Mouse (Mus musculus) MEL (cell line): Measurements from ENCODE around the gene Fbln2. TPM values are rescaled to one million over a fixed set of nuclear protein-coding genes. Genes with fewer than 3 reads are reported as not detected.

ENCODE experiments used
- DNase-seq: peaks from one replicate; pipeline ENCODE4 v3.0.0; 2011; ENCODE audit warnings: low read depth, low spot score
- H3K27ac ChIP-seq: 2 replicates; pipeline ENCODE4 v1.5.1; 2012; ENCODE audit warnings: low read depth, mild to moderate bottlenecking, control low read depth, low read length, moderate library complexity; ENCODE audit not compliant: control insufficient read depth
- H3K27me3 ChIP-seq, 2 experiments: fragments of 150-350 bp in 1 of 2; sonication (generic) in 1 of 2; 2 replicates each; pipeline ENCODE4 v1.6.1; 2012; ENCODE audit warnings: low read length in 2 of 2, mild to moderate bottlenecking in 2 of 2, improper control_type of control experiment in 1 of 2, moderate library complexity in 1 of 2; ENCODE audit not compliant: insufficient read depth in 2 of 2, control insufficient read depth in 1 of 2
- H3K36me3 ChIP-seq, 2 experiments: 2 replicates each; pipeline ENCODE4 v1.6.1; 2012 to 2014; ENCODE audit warnings: low read length in 2 of 2, improper control_type of control experiment in 1 of 2, inconsistent platforms in 1 of 2, mild to moderate bottlenecking in 1 of 2; ENCODE audit not compliant: insufficient read depth in 2 of 2, control insufficient read depth in 1 of 2
- H3K4me1 ChIP-seq, 2 experiments: fragments of 150-350 bp in 1 of 2; sonication (generic) in 1 of 2; 2 replicates each; pipeline ENCODE4 v1.6.1; 2012; ENCODE audit warnings: low read length in 2 of 2, improper control_type of control experiment in 1 of 2, mild to moderate bottlenecking in 1 of 2; ENCODE audit not compliant: insufficient read depth in 2 of 2, control insufficient read depth in 1 of 2
- H3K4me3 ChIP-seq, 2 experiments: fragments of 150-350 bp in 1 of 2; sonication (generic) in 1 of 2; 2 replicates each; pipeline ENCODE4 v1.5.1; 2012; ENCODE audit warnings: low read depth in 2 of 2, low read length in 2 of 2, mild to moderate bottlenecking in 2 of 2, moderate library complexity in 2 of 2, control low read depth in 1 of 2, improper control_type of control experiment in 1 of 2; ENCODE audit not compliant: control insufficient read depth in 1 of 2, insufficient read depth in 1 of 2
- H3K79me2 ChIP-seq: 2 replicates; pipeline ENCODE4 v1.6.1; 2012; ENCODE audit warnings: mild to moderate bottlenecking, low read length, moderate library complexity; ENCODE audit not compliant: control insufficient read depth, poor library complexity, insufficient read depth
- H3K9ac ChIP-seq: 2 replicates; pipeline ENCODE4 v1.6.1; 2012; ENCODE audit warnings: low read depth, mild to moderate bottlenecking, control low read depth, low read length, moderate library complexity; ENCODE audit not compliant: control insufficient read depth, poor library complexity, severe bottlenecking
- H3K9me3 ChIP-seq: fragments of 150-350 bp; sonication (generic); replicated peaks from 2 replicates; pipeline ENCODE4 v1.6.1; 2012; ENCODE audit warnings: mild to moderate bottlenecking, low read length, improper control_type of control experiment, moderate library complexity; ENCODE audit not compliant: insufficient read depth
- BHLHE40 ChIP-seq: IDR thresholded peaks from 2 replicates; pipeline ENCODE4 v1.6.1; 2012; ENCODE audit warnings: low read depth, mild to moderate bottlenecking, inconsistent platforms, low read length, improper control_type of control experiment, borderline replicate concordance
- CHD1 ChIP-seq: IDR thresholded peaks from 2 replicates; pipeline ENCODE4 v1.6.1; 2012; ENCODE audit warnings: low read depth, mild to moderate bottlenecking, inconsistent platforms, low read length, improper control_type of control experiment
- CTCF ChIP-seq, 3 experiments: IDR thresholded peaks in 2 of 3; conservative IDR thresholded peaks in 1 of 3; 2 replicates each; pipeline ENCODE4 v1.5.1; 2011 to 2012; ENCODE audit warnings: low read length in 3 of 3, low read depth in 2 of 3, mild to moderate bottlenecking in 2 of 3, improper control_type of control experiment in 1 of 3, inconsistent platforms in 1 of 3, mixed read lengths in 1 of 3, moderate library complexity in 1 of 3; ENCODE audit not compliant: control insufficient read depth in 1 of 3, insufficient read depth in 1 of 3, poor library complexity in 1 of 3, severe bottlenecking in 1 of 3
- E2F4 ChIP-seq: IDR thresholded peaks from 2 replicates; pipeline ENCODE4 v1.6.1; 2011; ENCODE audit warnings: low read depth, low read length, improper control_type of control experiment, borderline replicate concordance
- EP300 ChIP-seq, 2 experiments: IDR thresholded peaks; 2 replicates each; pipeline ENCODE4 v1.6.1; 2011; ENCODE audit warnings: improper control_type of control experiment in 2 of 2, low read length in 2 of 2, low read depth in 1 of 2, mild to moderate bottlenecking in 1 of 2
- ETS1 ChIP-seq: IDR thresholded peaks from 2 replicates; pipeline ENCODE4 v1.6.1; 2012; ENCODE audit warnings: low read depth, mild to moderate bottlenecking, inconsistent platforms, low read length, improper control_type of control experiment, moderate library complexity
- GATA1 ChIP-seq: IDR thresholded peaks from 2 replicates; pipeline ENCODE4 v1.6.1; 2011; ENCODE audit warnings: low read depth, low read length, improper control_type of control experiment
- HCFC1 ChIP-seq: IDR thresholded peaks from 2 replicates; pipeline ENCODE4 v1.6.1; 2012; ENCODE audit warnings: low read depth, mild to moderate bottlenecking, inconsistent platforms, low read length, improper control_type of control experiment, moderate library complexity
- MAX ChIP-seq: IDR thresholded peaks from 2 replicates; pipeline ENCODE4 v1.6.1; 2011; ENCODE audit warnings: low read length, improper control_type of control experiment
- MAZ ChIP-seq: IDR thresholded peaks from 2 replicates; pipeline ENCODE4 v1.6.1; 2012; ENCODE audit warnings: low read depth, mild to moderate bottlenecking, inconsistent platforms, low read length, improper control_type of control experiment
- MXI1 ChIP-seq: IDR thresholded peaks from 2 replicates; pipeline ENCODE4 v1.6.1; 2011; ENCODE audit warnings: mild to moderate bottlenecking, low read depth, low read length, improper control_type of control experiment
- NELFE ChIP-seq: IDR thresholded peaks from 2 replicates; pipeline ENCODE4 v1.6.1; 2011; ENCODE audit warnings: low read depth, low read length, improper control_type of control experiment
- NRF1 ChIP-seq: IDR thresholded peaks from 2 replicates; pipeline ENCODE4 v1.6.1; 2014; ENCODE audit warnings: low read depth, mild to moderate bottlenecking, inconsistent platforms, low read length, improper control_type of control experiment, moderate library complexity; ENCODE audit not compliant: poor library complexity, insufficient read depth, severe bottlenecking
- POLR2A ChIP-seq, 2 experiments: IDR thresholded peaks; 2 replicates each; pipeline ENCODE4 v1.6.1; 2011 to 2012; ENCODE audit warnings: low read length in 2 of 2, mild to moderate bottlenecking in 2 of 2, control low read depth in 1 of 2, improper control_type of control experiment in 1 of 2, low read depth in 1 of 2, moderate library complexity in 1 of 2; ENCODE audit not compliant: control insufficient read depth in 1 of 2, insufficient read depth in 1 of 2, poor library complexity in 1 of 2
- POLR2AphosphoS5 ChIP-seq: IDR thresholded peaks from 2 replicates; pipeline ENCODE4 v1.6.1; 2012; ENCODE audit warnings: low read depth, borderline replicate concordance, mild to moderate bottlenecking, inconsistent platforms, low read length, moderate library complexity, mixed read lengths
- RAD21 ChIP-seq: IDR thresholded peaks from 2 replicates; pipeline ENCODE4 v1.6.1; 2011; ENCODE audit warnings: mild to moderate bottlenecking, low read depth, low read length, improper control_type of control experiment
- RCOR1 ChIP-seq: IDR thresholded peaks from 2 replicates; pipeline ENCODE4 v1.6.1; 2012; ENCODE audit warnings: low read depth, mild to moderate bottlenecking, inconsistent platforms, low read length, improper control_type of control experiment
- SMC3 ChIP-seq: IDR thresholded peaks from 2 replicates; pipeline ENCODE4 v1.6.1; 2011; ENCODE audit warnings: low read depth, low read length, improper control_type of control experiment
- TAL1 ChIP-seq: IDR thresholded peaks from 2 replicates; pipeline ENCODE4 v1.6.1; 2012; ENCODE audit warnings: mild to moderate bottlenecking, inconsistent platforms, low read length, moderate library complexity, mixed read lengths
- UBTF ChIP-seq: IDR thresholded peaks from 2 replicates; pipeline ENCODE4 v1.6.1; 2012; ENCODE audit warnings: low read depth, mild to moderate bottlenecking, inconsistent platforms, low read length, improper control_type of control experiment, moderate library complexity, borderline replicate concordance; ENCODE audit not compliant: insufficient read depth
- USF1 ChIP-seq: IDR thresholded peaks from 2 replicates; pipeline ENCODE4 v1.6.1; 2014; ENCODE audit warnings: low read depth, mild to moderate bottlenecking, inconsistent platforms, low read length, improper control_type of control experiment, moderate library complexity
- USF2 ChIP-seq, 2 experiments: IDR thresholded peaks; 2 replicates each; pipeline ENCODE4 v1.6.1; 2011 to 2012; ENCODE audit warnings: improper control_type of control experiment in 2 of 2, low read length in 2 of 2, borderline replicate concordance in 1 of 2, inconsistent platforms in 1 of 2, low read depth in 1 of 2, mild to moderate bottlenecking in 1 of 2; ENCODE audit not compliant: insufficient read depth in 1 of 2
- ZC3H11A ChIP-seq: IDR thresholded peaks from 2 replicates; pipeline ENCODE4 v1.6.1; 2012; ENCODE audit warnings: low read depth, mild to moderate bottlenecking, inconsistent platforms, low read length, improper control_type of control experiment
- ZNF384 ChIP-seq: IDR thresholded peaks from 2 replicates; pipeline ENCODE4 v1.6.1; 2012; ENCODE audit warnings: low read depth, mild to moderate bottlenecking, inconsistent platforms, low read length, improper control_type of control experiment
- polyA plus RNA-seq, 2 experiments: library from polyadenylated mRNA; stranded (reverse) in 1 of 2; unstranded in 1 of 2; fragments of >175 nt in 1 of 2; fragments of >200 nt in 1 of 2; gene quantifications; 2 replicates each; pipeline versions ENCODE4 v1.2.1 to v1.2.4; 2012; ENCODE audit warnings: low replicate concordance in 2 of 2, low read depth in 1 of 2; ENCODE audit not compliant: insufficient read length in 2 of 2, insufficient read depth in 1 of 2, missing spikeins in 1 of 2
- total RNA-seq: library from RNA; depleted of rRNA; stranded (reverse); fragments of 300-350 nt; gene quantifications from 2 replicates; pipeline ENCODE4 v1.2.3, GENCODE M21; 2012

Gene Fbln2
- total and polyA plus RNA-seq, 3 experiments = 1.9 to 2.3 TPM; not detected in 1

- peak; percentile 20 for DNase-seq
- Histone ChIP-seq H3K9ac (no peak overlapping the region), H3K79me2 (no peaks in the 10 kb centered on the region)
- TF ChIP-seq TAL1 (peak; percentile 23; the same call in 1 of the 2 replicates), MXI1 (no peak), EP300 (IDR thresholded peaks at IDR 0.05; ENCODE audit: low read depth in 1 of 2, low read length in 2 of 2) (peak in 1 of 2 experiments; percentile 26; a peak in 1 of 4 replicates), ETS1 (peak; percentile 47), POLR2AphosphoS5 (no peak)
- TF ChIP-seq, all 39 proteins: peak for 3
- H3K27ac ChIP-seq = no peak overlapping the region
- no peaks in the 10 kb centered on the region; a peak in 1 of 4 replicates for H3K36me3 ChIP-seq
- H3K27me3 ChIP-seq = no peaks in the 10 kb centered on the region
- no peak overlapping the region for H3K4me3 ChIP-seq
- H3K9me3 ChIP-seq = no peaks in the 10 kb centered on the region
- peaks cover 2 to 8% of the 10 kb centered on the region in 2 experiments; a peak in 2 of 4 replicates for H3K4me1 ChIP-seq
Observed at GRCm38 (mm10) chr6:91278302-91278701, 66.0 kb downstream of the Fbln2 start.

- peak; percentile 70 for DNase-seq
- H3K27me3 ChIP-seq = no peaks in the 10 kb centered on the region
- no peaks in the 10 kb centered on the region; a peak in 1 of 4 replicates for H3K36me3 ChIP-seq
- H3K4me3 ChIP-seq = no peak overlapping the region
- peaks cover 2 to 8% of the 10 kb centered on the region in 2 experiments; a peak in 2 of 4 replicates for H3K4me1 ChIP-seq
- H3K9me3 ChIP-seq = no peaks in the 10 kb centered on the region
- no peaks in the 10 kb centered on the region for H3K79me2 ChIP-seq
- TF ChIP-seq RCOR1 = no peak
- no peak for TF ChIP-seq CHD1
- 0 out of 2 replicates have a peak, but pooled peaks have one; percentile 30 for TF ChIP-seq MAZ
- TF ChIP-seq NRF1 = no peak
- no peak overlapping the region for H3K27ac ChIP-seq
- no peak overlapping the region for H3K9ac ChIP-seq
Observed at GRCm38 (mm10) chr6:91279477-91279876, 67.2 kb downstream of the Fbln2 start.

- Histone ChIP-seq H3K9me3 (no peaks in the 10 kb centered on the region), H3K4me1 (peaks cover 2 to 8% of the 10 kb centered on the region in 2 experiments; a peak in 2 of 4 replicates), H3K36me3 (no peaks in the 10 kb centered on the region; a peak in 1 of 4 replicates), H3K9ac (no peak overlapping the region), H3K79me2 (no peaks in the 10 kb centered on the region), H3K27ac (no peak overlapping the region), H3K27me3 (no peaks in the 10 kb centered on the region), H3K4me3 (no peak overlapping the region)
- DNase-seq = peak; percentile 81
- TF ChIP-seq POLR2AphosphoS5 (no peak), ZNF384 (no peak), CHD1 (no peak), HCFC1 (no peak), USF2 (IDR thresholded peaks at IDR 0.05; ENCODE audit: borderline replicate concordance in 1 of 2, insufficient read depth in 1 of 2, low read depth in 1 of 2, low read length in 2 of 2) (no peak), EP300 (IDR thresholded peaks at IDR 0.05; ENCODE audit: low read depth in 1 of 2, low read length in 2 of 2) (no peak), RAD21 (peak; percentile 99), UBTF (no peak), BHLHE40 (no peak), NRF1 (no peak), E2F4 (no peak), GATA1 (peak; percentile 51; the same call in 1 of the 2 replicates), ZC3H11A (peak; percentile 92), SMC3 (peak; percentile 97), NELFE (no peak), POLR2A (IDR thresholded peaks at IDR 0.05; ENCODE audit: control insufficient read depth in 1 of 2, insufficient read depth in 1 of 2, low read depth in 1 of 2, low read length in 2 of 2, poor library complexity in 1 of 2) (no peak), USF1 (no peak), MXI1 (no peak), CTCF (IDR thresholded peaks at IDR 0.05 in 2 of 3, conservative IDR thresholded peaks at IDR 0.05 in 1 of 3; ENCODE audit: control insufficient read depth in 1 of 3, insufficient read depth in 1 of 3, low read depth in 2 of 3, low read length in 3 of 3, poor library complexity in 1 of 3, severe bottlenecking in 1 of 3) (peak; percentile 98 to 99 (median 99)), MAZ (no peak), MAX (no peak)
Observed at GRCm38 (mm10) chr6:91281206-91281605, 69.0 kb downstream of the Fbln2 start.
